Mouse (Mus musculus) thymus, adult 2 months (tissue): ENCODE data around the gene Piga.

Experiments used
- CTCF ChIP-seq: fragments of 200-500 bp; IDR thresholded peaks from 2 replicates; pipeline ENCODE4 v1.5.1; 2012; ENCODE audit warnings: mild to moderate bottlenecking, control low read depth, low read length, moderate library complexity, borderline replicate concordance; ENCODE audit not compliant: control insufficient read depth, poor library complexity, insufficient read depth; ENCODE audit errors: extremely low read depth
- POLR2A ChIP-seq: fragments of 200-500 bp; IDR thresholded peaks from 2 replicates; pipeline ENCODE4 v1.6.1; 2012; ENCODE audit warnings: mild to moderate bottlenecking, low read length, control low read depth, moderate library complexity; ENCODE audit not compliant: control insufficient read depth, poor library complexity, insufficient read depth; ENCODE audit errors: extremely low read depth

GRCm38 (mm10) chrX:164446835-164447681 lies 27.5 kb downstream of the Piga start:
- TF ChIP-seq CTCF (no peak), POLR2A (no peak)
